Mouse (Mus musculus): Measurements from ENCODE around the gene Suds3. TPM values are rescaled to one million over a fixed set of nuclear protein-coding genes. Genes with fewer than 3 reads are reported as not detected.
A peak's percentile ranks its signal among the peaks of the same experiment; 100 is the strongest.

Gene Suds3
- total and polyA plus RNA-seq, 3 experiments: 36.3 to 83.3 (median 61.0) TPM

DNA sequence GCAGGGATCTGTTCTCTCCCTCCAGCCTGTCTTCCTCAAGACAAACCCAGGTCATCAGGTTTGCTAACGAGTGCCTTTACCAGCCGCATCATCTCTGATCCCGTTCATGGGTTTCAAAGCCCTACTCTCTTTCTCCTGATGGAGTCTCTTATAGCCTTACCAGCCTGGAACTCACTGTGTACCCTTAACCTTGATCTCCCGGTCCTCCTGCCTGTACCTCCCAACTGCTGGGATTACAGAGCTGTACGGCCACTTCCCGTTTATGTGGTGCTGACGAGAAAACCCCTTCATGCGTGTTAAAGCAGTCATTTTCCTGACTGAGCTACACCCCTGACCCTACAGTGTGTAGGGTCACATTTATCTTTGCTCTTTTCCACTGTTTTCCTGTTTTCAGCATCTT is 43.4 kb upstream of the Suds3 start:
- no peak for DNase-seq (ENCODE audit: low spot score)
- no peak; the same call in 1 of the 2 replicates for ATAC-seq (ENCODE audit: extremely low read depth, insufficient number of reproducible peaks, low FRiP score, poor library complexity, severe bottlenecking)
- no peaks in the 10 kb centered on the region for H3K27me3 ChIP-seq (ENCODE audit: insufficient read depth, low read length)
- no peak overlapping the region for H3K4me3 ChIP-seq (ENCODE audit: low read depth, low read length)
- H3K36me3 ChIP-seq (replicated peaks): peaks cover 88% of the 10 kb centered on the region
- TF ChIP-seq GATA1 (IDR thresholded peaks at IDR 0.05; ENCODE audit: borderline replicate concordance, low read length): no peak
- TF ChIP-seq TAL1 (conservative IDR thresholded peaks at IDR 0.05; ENCODE audit: low read depth, low read length): no peak
- TF ChIP-seq POLR2AphosphoS5 (IDR thresholded peaks at IDR 0.05; ENCODE audit: insufficient replicate concordance, low read depth, low read length): no peak
- no peak for TF ChIP-seq CTCF (IDR thresholded peaks at IDR 0.05; ENCODE audit: low read depth, low read length)
- TF ChIP-seq GATA2 (IDR thresholded peaks at IDR 0.05; ENCODE audit: borderline replicate concordance, low read depth, low read length): no peak
- no peaks in the 10 kb centered on the region for H3K9me3 ChIP-seq (replicated peaks)
- H3K4me1 ChIP-seq (ENCODE audit: insufficient read depth, low read depth, low read length): peaks cover 13% of the 10 kb centered on the region

DNA sequence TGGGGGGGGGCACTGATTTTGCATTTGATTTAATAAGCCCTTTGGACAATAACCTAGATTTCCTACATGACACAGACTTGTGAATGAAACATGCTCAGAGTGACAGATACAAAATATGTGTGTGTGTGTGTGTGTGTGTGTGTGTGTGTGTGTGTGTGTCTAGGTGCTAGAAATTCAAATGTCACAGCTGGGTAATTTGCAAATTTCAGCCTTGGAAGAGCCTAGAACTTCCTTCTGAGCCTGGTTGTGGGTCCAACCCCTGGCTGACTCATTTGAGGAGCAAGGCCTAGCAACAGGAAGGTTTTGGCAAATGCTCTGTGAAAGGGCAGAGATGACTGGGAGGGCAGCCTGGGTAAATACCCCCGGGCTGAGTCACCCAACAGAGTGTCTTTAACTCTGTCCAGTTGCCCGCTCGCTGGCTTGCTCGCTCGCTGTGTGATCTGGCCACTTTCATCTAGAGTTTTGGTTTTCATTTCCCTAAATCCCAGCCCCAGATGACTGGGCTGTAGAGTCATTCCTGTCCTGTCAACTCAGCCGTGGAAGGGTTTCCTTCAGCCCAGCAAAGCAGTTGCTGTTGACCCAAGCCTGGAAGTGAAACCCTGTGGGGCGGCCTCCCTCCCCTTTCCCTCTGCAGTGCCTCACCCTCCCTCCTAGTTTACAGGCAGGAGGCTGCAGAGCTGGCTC is 42.6 kb upstream of the Suds3 start:
- DNase-seq (ENCODE audit: low spot score) (no peak), ATAC-seq (ENCODE audit: extremely low read depth, insufficient number of reproducible peaks, low FRiP score, poor library complexity, severe bottlenecking) (no peak)
- Histone ChIP-seq H3K4me3 (ENCODE audit: low read depth, low read length) (no peak overlapping the region), H3K9me3 (replicated peaks) (no peaks in the 10 kb centered on the region), H3K36me3 (replicated peaks) (peaks cover 89% of the 10 kb centered on the region), H3K4me1 (ENCODE audit: insufficient read depth, low read depth, low read length) (peaks cover 10% of the 10 kb centered on the region), H3K27me3 (ENCODE audit: insufficient read depth, low read length) (no peaks in the 10 kb centered on the region)
- TF ChIP-seq CTCF (IDR thresholded peaks at IDR 0.05; ENCODE audit: low read depth, low read length) (no peak), POLR2AphosphoS5 (IDR thresholded peaks at IDR 0.05; ENCODE audit: insufficient replicate concordance, low read depth, low read length) (no peak), GATA2 (IDR thresholded peaks at IDR 0.05; ENCODE audit: borderline replicate concordance, low read depth, low read length) (no peak), TAL1 (conservative IDR thresholded peaks at IDR 0.05; ENCODE audit: low read depth, low read length) (no peak), GATA1 (IDR thresholded peaks at IDR 0.05; ENCODE audit: borderline replicate concordance, low read length) (no peak)

DNA sequence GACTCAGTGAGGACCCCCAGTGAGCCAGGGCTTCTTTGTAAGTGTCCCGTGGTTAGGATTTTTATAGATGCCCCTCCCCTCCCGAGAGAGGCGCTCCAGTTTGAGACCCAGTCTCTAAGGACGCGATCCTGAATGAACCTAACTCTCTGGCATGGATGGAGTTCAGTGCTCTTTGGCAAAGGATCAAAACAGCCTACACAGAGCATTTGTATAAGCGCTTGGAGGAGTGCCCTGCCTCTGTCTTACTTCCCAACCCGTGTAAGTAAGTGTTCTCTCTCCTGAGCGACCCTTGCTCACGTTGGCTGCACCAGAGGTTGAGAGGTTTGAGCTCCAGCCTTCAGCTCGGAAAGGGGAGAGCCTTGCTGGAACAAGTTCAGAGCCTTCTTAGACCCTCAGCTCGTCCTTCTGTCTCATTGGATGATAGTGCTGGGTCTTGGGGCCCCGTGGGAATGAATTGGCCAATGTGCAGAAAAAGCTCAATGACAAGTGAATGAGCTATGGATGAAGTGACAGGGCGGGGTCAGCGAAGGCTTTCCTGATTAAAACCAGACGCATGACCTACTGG is 37.7 kb upstream of the Suds3 start:
- Histone ChIP-seq H3K36me3 (replicated peaks) (peaks cover 92% of the 10 kb centered on the region), H3K9me3 (replicated peaks) (no peaks in the 10 kb centered on the region), H3K4me1 (ENCODE audit: insufficient read depth, low read depth, low read length) (peaks cover 10% of the 10 kb centered on the region), H3K27me3 (ENCODE audit: insufficient read depth, low read length) (no peaks in the 10 kb centered on the region), H3K4me3 (ENCODE audit: low read depth, low read length) (no peak overlapping the region)
- DNase-seq (ENCODE audit: low spot score) (no peak), ATAC-seq (ENCODE audit: extremely low read depth, insufficient number of reproducible peaks, low FRiP score, poor library complexity, severe bottlenecking) (no peak)
- no peak for TF ChIP-seq POLR2AphosphoS5 (IDR thresholded peaks at IDR 0.05; ENCODE audit: insufficient replicate concordance, low read depth, low read length)
- TF ChIP-seq TAL1 (conservative IDR thresholded peaks at IDR 0.05; ENCODE audit: low read depth, low read length): no peak
- no peak for TF ChIP-seq GATA1 (IDR thresholded peaks at IDR 0.05; ENCODE audit: borderline replicate concordance, low read length)
- no peak for TF ChIP-seq GATA2 (IDR thresholded peaks at IDR 0.05; ENCODE audit: borderline replicate concordance, low read depth, low read length)
- TF ChIP-seq CTCF (IDR thresholded peaks at IDR 0.05; ENCODE audit: low read depth, low read length): no peak

DNA sequence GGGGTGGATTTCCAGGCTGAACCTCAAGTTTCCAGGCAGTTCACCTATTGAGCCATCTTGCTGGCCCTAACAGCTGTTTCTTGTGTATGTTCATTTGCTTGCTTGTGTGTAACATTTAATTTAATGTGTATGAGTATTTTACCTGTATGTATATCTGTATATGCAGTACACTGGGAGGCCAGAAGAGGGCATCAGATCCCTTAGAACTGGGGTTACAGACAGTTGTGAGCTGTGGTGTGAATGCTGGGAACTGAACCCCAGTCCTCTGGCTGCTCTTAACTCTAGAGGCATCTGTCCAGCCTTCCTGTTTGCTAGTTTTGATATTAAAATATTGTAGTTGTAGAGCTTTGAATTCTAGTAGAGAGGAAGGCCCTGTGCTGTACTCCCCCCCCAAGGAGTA is 37.0 kb upstream of the Suds3 start:
- Histone ChIP-seq H3K27me3 (ENCODE audit: insufficient read depth, low read length) (no peaks in the 10 kb centered on the region), H3K9me3 (replicated peaks) (no peaks in the 10 kb centered on the region), H3K4me1 (ENCODE audit: insufficient read depth, low read depth, low read length) (peaks cover 16% of the 10 kb centered on the region), H3K4me3 (ENCODE audit: low read depth, low read length) (no peak overlapping the region), H3K36me3 (replicated peaks) (peaks cover 91% of the 10 kb centered on the region)
- no peak for TF ChIP-seq POLR2AphosphoS5 (IDR thresholded peaks at IDR 0.05; ENCODE audit: insufficient replicate concordance, low read depth, low read length)
- no peak for TF ChIP-seq TAL1 (conservative IDR thresholded peaks at IDR 0.05; ENCODE audit: low read depth, low read length)
- TF ChIP-seq CTCF (IDR thresholded peaks at IDR 0.05; ENCODE audit: low read depth, low read length): no peak
- TF ChIP-seq GATA1 (IDR thresholded peaks at IDR 0.05; ENCODE audit: borderline replicate concordance, low read length): no peak
- TF ChIP-seq GATA2 (IDR thresholded peaks at IDR 0.05; ENCODE audit: borderline replicate concordance, low read depth, low read length): no peak
- DNase-seq (ENCODE audit: low spot score) (no peak), ATAC-seq (ENCODE audit: extremely low read depth, insufficient number of reproducible peaks, low FRiP score, poor library complexity, severe bottlenecking) (no peak)

DNA sequence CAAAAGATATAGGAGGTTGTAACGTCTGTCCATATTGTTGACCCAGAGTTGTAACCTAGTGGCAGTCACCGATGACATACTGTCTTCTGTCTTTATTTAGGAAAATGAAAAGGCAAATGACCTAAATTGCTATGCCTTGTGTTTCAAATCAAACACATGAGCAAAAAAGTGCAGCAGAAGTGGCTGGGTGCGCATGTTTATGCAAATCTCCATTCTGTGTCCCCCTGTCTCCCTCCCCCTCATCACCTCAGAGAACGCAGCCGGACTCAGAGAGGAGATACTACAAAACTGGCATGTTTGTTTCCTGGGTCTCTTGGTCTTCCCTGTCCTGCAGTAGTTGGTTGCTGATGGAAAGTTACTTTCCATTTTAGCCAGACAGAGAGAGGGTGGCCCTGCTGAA is 34.2 kb upstream of the Suds3 start:
- Histone ChIP-seq H3K9me3 (replicated peaks) (peaks cover 9% of the 10 kb centered on the region), H3K27me3 (ENCODE audit: insufficient read depth, low read length) (no peaks in the 10 kb centered on the region), H3K36me3 (replicated peaks) (peaks cover 90% of the 10 kb centered on the region), H3K4me3 (ENCODE audit: low read depth, low read length) (no peak overlapping the region), H3K4me1 (ENCODE audit: insufficient read depth, low read depth, low read length) (peaks cover 25% of the 10 kb centered on the region)
- TF ChIP-seq POLR2AphosphoS5 (IDR thresholded peaks at IDR 0.05; ENCODE audit: insufficient replicate concordance, low read depth, low read length) (no peak), GATA2 (IDR thresholded peaks at IDR 0.05; ENCODE audit: borderline replicate concordance, low read depth, low read length) (no peak), GATA1 (IDR thresholded peaks at IDR 0.05; ENCODE audit: borderline replicate concordance, low read length) (no peak), TAL1 (conservative IDR thresholded peaks at IDR 0.05; ENCODE audit: low read depth, low read length) (no peak), CTCF (IDR thresholded peaks at IDR 0.05; ENCODE audit: low read depth, low read length) (no peak)
- DNase-seq (ENCODE audit: low spot score) (no peak), ATAC-seq (ENCODE audit: extremely low read depth, insufficient number of reproducible peaks, low FRiP score, poor library complexity, severe bottlenecking) (no peak)

DNA sequence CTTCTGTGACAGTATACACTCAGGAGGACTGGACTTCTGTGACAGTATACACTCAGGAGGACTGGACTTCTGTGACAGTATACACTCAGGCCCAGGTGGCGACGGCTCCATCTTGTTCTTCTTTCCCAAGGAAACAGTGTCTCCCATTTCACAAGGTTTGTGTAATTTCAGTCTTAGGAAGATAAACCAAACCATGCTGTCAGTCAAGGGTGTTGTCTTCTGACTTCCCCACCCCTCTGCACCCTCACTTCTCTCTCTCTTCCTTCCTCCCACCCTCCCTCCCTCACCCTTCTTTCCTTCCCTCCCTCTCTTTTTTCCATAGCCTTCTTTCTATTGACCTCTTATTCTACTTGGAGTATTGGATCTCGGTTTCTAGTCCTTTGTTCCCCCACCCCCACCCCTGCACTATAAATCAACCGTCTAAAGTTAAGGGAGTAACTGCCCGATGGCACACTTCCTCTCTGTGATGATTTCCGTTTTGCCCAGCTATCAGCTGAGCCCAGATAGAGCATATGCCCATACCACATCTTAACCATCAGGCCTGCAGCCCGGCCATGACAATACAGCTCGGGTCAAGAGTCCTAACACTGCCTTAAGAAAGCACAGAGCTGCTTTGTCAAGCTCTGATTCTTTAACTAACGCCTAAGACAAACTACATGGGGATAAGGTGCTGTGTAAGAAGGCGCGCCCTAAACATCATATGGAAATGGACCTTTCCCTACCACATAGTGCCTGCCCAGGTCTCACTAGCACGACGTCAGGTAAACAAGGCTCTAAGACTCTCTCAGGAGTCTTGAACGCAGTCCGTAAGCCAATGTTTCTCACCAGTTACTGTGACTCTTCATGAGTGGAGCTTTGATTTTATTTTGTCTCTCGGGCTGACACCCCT is 33.4 kb upstream of the Suds3 start:
- TF ChIP-seq TAL1 (conservative IDR thresholded peaks at IDR 0.05; ENCODE audit: low read depth, low read length) (no peak), CTCF (IDR thresholded peaks at IDR 0.05; ENCODE audit: low read depth, low read length) (no peak), POLR2AphosphoS5 (IDR thresholded peaks at IDR 0.05; ENCODE audit: insufficient replicate concordance, low read depth, low read length) (no peak)
- Histone ChIP-seq H3K36me3 (replicated peaks) (peaks cover 90% of the 10 kb centered on the region), H3K4me1 (ENCODE audit: insufficient read depth, low read depth, low read length) (peaks cover 31% of the 10 kb centered on the region), H3K4me3 (ENCODE audit: low read depth, low read length) (no peak overlapping the region), H3K27me3 (ENCODE audit: insufficient read depth, low read length) (no peaks in the 10 kb centered on the region), H3K9me3 (replicated peaks) (peaks cover 9% of the 10 kb centered on the region)
- ATAC-seq (ENCODE audit: extremely low read depth, insufficient number of reproducible peaks, low FRiP score, poor library complexity, severe bottlenecking) (peak; percentile 74), DNase-seq (ENCODE audit: low spot score) (no peak)
